Mouse (Mus musculus): ENCODE results near the gene Bgn.

Gene Bgn

DNA sequence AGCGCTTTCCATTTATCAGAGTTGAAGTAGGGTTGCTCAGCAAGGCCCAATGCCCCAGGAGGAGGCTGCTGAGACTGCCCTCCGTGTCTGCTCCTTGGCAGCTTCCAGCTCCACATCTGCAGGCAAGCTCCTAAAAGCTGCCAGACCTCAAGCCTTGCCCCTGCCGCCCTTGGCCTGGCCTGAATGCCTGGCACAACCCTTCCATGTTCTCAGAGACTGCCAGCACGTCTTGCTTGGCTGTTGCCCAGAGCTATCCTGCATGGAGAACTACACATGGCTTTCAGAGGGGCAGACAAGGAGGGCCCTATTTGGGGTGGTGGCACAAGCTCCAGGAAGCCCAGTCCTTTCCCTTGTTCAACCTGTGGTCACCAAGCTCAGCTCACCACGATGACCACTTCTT is 3.5 kb downstream of the Bgn start:
- intact Hi-C loops (cut with DNase I), result no loop called here

DNA sequence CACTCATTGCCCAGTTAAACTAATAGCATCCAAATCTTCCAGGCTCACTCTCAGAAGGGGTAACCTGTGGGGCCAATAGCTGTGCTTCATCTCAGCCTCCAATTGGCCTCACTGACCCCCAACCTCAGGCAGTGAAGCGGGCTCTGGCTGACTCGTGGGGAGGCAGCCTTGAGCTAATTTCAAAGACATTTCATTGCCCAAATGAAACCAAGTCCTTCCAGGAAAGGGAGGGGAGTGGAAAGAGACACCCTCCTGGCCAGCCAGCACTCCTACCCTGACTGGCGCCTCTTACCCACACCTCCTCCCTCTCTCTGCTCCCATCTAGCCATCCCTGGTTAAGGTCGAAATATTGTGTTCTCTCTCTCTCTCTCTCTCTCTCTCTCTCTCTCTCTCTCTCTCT is 6.8 kb downstream of the Bgn start:
- intact Hi-C loops (cut with DNase I), result loop anchor here (10.0 kb wide), 2 partner anchors 175 to 435 kb away; no protein-coding TSS in a partner anchor

DNA sequence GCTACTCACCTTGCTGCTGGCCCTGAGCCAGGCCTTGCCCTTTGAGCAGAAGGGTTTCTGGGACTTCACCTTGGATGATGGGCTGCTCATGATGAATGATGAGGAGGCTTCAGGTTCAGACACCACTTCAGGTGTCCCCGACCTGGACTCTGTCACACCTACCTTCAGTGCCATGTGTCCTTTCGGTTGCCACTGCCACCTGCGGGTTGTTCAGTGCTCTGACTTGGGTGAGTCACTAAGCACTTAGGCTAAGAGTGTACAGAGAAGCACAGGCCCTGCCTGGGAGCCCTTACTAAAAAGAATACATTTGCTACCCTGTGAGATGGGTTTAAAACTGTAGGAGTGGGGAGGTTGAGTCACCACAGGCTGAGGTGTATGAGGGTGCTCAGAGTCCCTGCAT is 7.4 kb downstream of the Bgn start:
- intact Hi-C loops (cut with DNase I), result loop anchor here (10.0 kb wide), 2 partner anchors 176 to 436 kb away; no protein-coding TSS in a partner anchor

DNA sequence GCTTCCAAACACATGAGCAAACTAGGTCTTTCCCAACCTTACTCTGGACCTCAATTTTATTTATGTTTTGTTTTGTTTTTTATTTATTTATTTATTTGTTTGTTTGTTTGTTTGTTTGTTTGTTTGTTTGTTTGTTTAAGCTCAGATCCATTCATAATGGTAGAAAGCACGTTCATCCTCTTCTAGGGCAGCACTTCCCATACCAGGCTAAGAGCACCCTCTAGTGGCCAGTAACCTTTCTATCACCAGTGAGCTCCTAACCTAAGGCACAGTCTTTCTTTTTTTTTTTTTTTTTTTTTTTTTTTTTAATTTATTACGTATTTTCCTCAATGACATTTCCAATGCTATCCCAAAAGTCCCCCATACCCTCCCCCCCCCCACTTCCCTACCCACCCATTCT is 10.2 kb downstream of the Bgn start:
- intact Hi-C loops (cut with DNase I), result loop anchor here (2.0 to 10.0 kb wide), 3 partner anchors 41 to 439 kb away; no protein-coding TSS in a partner anchor

DNA sequence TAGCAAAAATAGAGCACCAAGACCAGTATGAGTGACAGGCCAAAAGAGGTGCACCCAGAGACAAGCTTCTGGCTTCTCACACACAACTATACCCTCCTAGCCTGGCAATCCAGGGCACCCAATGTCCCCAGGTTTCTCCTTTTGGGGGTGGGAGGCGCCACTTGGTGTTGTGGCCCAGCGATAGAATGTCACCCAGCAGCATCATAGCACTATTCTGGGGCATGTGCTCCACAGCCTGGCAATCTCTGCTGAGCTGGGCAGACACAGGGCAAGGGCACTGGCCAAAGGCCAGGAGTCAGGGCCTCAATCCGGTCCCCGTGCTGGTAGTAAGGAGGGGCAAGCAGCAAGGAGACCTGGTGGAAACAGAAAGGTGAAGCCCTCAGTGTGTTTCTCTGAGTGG is 13.3 kb downstream of the Bgn start:
- intact Hi-C loops (cut with DNase I), result loop anchor here (10.0 kb wide), 2 partner anchors 182 to 442 kb away; no protein-coding TSS in a partner anchor

DNA sequence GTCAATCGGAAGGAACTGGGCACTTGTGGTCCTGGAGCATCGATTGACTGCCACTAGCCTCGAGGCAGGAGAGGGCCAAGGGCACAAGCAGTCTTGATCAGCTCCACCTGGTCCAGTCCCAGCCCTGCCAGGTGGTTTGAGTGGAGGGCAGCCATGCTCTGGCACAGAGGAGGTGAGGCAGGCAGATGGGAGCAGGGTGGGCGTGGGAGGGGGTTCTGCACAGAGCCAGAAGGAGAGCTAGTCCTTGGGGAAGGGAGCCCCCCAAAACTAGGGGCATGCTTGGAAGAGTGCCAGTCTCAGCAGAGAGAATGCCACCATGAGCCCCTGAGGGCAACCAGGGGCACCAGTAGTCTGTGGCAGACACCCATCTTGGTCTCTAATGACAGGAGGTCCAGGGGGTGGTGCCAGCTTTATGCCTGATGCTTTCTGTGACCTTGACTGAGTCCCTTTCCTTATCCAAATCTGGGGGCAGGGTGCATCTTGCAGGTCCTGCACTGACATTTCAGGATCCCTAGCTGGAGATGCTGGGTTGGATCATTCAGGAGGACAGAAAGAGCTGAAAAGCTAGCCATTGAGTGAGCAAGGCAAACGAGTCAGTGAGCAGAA is 21.8 kb downstream of the Bgn start:
- intact Hi-C loops (cut with DNase I), result no loop called here

DNA sequence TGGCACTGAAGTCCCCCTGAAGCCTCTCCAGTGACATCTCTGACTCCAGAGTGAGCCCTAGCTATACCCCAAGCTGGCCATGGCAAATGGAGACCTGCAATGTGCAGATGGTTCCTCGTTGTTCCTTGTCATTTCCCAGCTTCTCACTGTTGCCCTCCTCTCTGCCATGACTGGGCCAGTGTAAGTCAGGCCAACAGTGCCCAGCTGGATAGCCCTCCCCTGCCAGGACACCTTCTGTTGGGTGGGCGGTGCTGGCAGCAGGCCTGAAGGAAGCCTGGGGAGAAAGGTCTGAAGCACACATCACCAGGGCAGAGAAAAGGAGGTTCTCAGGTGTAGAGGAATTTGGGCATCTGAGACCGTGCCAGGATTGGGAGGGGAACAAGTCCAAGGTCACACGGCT is 23.2 kb downstream of the Bgn start:
- intact Hi-C loops (cut with DNase I), result no loop called here

DNA sequence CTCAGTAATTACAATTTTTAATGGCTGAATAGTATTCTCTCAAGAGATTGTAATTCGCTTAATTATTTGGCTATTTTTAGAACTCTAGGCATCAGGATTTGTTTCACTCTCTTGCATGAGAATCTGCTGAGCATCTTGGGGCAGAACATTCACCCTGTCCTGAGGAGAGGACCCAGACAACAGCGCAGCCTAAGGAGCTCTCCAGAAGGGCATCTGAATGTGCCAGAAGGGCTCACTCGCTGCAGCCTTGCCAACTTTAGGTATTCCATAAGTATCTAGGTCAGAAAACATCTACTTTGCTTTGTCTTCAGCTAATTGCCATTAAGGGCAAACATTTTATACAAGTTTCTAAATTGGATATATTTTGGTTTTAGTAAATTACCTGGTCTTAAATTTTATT is 25.8 kb downstream of the Bgn start:
- intact Hi-C loops (cut with DNase I), result no loop called here

DNA sequence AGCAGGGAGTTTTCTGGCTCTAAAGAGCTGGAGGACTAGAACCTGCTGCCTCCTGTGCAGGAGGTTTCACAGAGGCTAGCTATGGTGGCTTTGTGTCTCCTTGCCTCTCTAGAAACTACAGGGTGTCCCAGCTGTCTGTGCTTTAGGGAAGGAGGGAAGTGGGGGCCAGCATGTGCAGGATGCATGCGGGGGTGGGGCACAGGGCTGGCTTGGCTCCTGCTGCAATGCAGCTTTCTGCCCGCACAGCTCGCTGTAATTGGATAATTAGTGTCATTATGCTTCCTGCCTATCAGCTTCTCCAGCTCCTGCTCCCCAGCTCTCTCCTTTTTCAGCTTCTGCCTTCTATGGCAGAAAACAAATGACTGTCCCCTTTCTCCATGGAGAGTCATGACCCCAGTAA is 29.5 kb downstream of the Bgn start:
- intact Hi-C loops (cut with DNase I), result no loop called here

DNA sequence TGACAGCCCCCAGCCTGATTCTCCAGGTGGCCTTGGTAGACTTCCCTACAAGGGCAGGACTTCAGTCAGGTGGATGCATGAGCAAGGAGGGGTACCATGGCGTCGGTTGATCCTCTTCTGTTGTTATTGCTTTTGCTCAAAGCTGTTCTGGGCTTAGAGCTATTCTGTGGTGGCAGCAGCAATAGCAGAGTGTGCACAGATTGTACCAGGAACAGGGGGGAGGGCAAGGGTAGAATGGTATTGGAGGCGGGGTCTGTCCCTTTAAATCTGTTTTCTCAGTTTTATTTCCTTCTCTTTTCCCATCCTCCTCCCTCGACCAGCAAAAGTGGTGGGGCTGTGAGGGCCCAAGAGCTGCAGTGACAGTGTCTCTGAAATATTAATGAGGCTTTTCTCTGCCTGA is 33.2 kb downstream of the Bgn start:
- intact Hi-C loops (cut with DNase I), result no loop called here

DNA sequence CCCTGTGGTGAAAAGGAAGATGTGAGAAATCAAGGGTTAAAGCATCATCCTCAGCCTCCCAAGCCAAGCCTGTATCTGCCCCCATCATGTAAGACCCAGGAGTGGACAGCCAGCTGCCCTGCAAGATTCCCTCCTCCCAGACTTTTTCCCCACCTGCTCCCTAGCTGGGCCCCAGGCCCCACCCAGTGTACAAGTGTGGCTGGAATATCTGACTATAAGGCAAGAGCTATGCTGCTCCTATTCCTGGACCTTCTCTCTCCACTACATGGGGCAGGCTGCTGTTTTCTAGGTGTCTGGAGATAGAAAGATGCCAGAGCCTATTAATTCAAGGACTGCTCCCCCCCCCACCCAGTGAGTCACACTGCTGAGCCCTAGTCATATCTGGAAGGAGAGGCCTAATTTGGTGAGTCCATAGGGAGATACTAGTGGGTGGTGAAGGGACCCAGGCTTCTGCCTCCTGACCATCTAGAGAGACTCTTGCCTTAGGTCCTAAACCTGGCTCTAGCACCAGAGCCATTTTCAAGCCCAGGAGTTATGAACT is 33.7 kb downstream of the Bgn start:
- intact Hi-C loops (cut with DNase I), result no loop called here

DNA sequence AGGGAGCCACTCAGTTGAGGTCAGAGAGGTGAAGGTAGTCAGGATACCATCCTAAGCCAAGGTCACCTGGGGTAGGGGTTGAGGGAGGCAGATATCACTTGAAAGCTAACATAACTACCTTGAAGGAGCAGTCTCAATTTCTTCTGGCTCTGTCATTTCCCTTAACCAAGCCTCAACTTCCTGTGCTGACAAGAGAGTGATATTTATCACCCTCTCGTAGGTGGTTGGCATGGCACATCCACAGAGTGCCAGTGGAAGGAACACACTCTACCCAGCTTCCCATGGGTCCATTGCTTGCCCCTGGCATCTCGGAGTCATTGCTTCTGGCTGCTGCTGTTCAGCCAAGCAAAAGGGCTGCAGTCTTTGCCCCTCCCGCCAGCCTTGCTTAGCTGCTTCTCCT is 37.3 kb downstream of the Bgn start:
- intact Hi-C loops (cut with DNase I), result no loop called here

DNA sequence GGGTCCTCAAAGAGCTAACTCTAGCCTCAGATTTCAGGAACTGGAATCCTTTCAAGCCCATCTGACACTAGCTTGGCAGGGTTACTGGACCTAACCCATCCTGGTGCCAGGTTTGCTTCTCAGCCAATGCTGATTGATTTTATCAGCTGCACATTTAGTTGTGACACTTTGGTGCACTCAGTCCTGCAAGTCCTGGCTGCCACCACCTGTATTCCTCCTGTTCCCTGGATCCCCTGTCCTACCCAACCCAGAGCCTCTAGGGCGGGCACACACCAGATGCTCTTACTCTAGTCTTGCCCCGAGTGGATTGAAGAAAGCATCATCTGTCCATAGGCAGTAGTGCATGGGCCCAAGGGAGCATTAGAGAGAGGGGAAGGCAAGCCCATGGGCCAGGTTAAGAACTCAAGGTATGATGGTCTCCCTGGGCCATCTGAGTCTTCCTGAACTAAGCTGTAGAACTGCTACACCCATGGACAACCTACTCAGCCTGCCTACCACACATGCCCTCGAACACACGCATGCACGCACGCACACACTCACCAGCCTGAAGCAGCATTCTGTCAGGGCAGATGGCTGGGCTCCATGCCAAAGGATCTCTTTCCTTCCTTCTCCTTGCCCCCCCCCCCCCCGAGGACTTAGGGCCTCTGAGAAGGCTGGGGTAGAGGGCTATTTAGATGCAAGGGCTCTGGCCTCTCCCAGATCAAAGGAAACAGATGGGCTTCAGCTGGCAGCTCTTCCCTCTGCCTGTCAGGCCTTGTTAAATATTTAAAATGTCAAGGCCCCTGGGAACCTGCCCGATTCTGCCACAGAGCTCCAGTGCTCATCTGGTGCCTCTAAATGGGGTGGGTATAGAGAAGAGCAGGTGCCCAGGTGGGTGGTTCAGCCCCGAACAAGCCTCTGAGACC is 41.2 kb downstream of the Bgn start:
- intact Hi-C loops (cut with DNase I), result no loop called here

DNA sequence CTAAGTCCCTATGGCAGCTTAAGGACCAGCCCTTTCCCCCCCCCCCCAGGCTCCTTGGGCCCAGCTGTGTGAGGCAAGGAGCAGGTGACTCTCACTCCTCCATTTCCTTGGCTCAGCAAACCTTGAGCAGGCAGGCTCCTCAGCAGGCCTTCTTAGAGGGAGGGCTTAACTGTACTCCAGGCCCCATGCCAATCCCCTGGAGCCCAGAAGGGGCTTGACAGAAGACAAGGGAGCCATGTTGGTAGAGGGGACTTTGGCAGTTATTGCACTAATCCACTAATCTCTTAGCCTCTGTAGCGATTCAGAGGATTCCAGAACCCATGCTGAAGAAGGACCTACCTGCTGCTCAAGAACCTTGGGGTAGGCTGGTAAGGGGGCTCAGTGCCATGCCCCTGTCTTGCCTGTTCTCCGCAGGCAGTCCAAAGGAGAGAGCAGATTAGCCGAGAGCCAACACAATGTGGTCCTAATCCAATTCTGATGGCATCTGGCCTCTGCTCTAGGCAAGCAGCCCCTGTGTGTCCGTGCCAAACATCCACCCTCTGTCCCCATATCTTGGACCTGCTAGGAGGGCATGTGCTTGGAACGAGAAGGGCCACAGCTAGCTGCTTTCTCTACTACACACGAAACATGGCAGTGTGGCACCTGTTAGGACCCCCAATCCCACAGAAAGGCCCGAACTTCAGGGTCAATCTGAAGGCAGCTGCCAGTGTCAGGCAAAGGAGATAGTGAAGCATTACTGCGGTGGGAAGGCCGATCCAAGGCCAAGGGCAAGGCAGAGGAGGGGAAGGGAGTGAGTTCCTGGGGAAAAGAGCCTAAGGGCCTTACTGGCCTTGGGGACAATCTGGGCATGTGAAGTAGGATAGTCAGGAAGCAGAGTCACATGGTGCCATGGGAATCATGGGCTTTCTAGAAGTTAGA is 42.1 kb downstream of the Bgn start:
- intact Hi-C loops (cut with DNase I), result no loop called here

DNA sequence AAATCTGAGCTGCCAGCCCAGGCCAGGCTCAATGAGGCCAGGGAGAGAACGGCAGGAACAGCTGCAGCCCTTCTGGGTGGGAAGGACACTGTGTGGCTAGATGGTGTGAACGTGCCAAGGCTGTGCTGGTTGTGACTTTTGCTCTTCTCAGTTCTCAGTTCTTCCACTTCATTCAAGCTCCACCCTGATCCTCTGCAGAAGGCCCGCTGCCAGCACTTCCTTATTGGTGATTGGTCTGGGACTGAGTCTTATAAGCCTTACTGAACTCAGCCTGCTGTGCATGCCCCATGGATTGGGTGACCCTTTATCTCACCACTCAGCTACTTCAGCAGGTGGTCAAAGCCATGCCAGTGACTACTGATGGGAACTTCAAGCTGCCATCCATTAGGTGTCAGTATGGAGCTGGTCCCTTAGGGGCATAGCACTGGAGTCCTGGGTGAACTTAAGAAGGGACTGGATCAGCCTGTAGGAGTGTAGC is 43.0 kb downstream of the Bgn start:
- intact Hi-C loops (cut with DNase I), result no loop called here

DNA sequence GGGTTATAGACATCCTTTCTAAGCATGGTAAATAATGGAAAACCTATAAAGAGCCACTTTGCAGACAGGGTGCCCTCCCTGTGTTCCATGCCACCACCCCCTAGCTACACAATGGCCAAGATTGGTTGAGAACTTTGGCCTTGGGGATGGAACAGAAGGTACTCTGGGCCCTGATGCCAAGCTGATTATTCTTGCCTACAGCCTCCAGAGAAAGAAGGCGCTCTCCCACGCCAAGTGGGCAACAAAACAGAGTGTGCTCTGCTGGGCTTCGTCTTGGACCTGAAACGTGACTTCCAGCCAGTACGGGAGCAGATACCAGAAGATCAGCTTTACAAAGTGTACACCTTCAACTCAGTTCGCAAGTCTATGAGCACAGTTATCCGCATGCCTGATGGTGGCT is 54.5 kb downstream of the Bgn start:
- intact Hi-C loops (cut with DNase I), result no loop called here

DNA sequence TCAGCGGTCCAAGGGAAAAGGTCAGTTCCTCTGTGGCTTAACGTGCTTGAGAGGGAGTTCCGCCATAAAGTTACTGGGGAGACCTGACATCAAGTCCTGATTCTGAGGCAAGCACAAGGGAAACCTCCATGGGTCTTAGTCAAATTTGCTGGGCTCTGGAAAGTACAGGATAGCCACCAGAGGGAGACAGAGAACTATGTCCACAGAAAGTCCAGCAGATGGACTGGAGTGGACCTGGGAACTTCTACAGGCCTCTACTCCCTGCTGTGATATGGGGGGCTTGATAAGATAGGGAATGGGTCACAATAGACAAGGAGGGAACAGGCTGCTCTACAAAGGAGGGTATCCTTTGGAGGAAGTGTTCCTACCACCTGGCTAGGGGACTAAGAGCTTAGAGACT is 59.9 kb downstream of the Bgn start:
- intact Hi-C loops (cut with DNase I), result no loop called here

Measured in adrenal gland (tissue).